Mouse (Mus musculus) R1 (cell line): ENCODE measurements around the gene Nkx2-5.

ENCODE experiments used
- DNase-seq: peaks from one replicate; pipeline ENCODE4 v3.0.0-alpha.2; 2018; ENCODE audit warnings: low read depth, low spot score

Gene Nkx2-5

DNA sequence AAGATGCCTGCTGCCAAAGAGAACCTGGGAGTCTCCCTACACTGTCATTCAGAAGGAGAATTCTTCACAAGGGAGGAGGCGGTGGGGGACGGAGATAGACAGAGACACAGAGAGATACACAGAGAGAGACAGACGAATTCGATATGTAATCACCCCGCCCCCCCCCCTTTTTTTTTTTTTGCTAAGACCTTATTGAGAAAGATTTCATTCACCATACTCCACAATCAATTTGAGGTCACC, at the start of gene Nkx2-5:
Gene Nkx2-5 (minus strand): TSS at position 101 of the 240 bp plus-strand sequence.
- no peak for DNase-seq

- DNase-seq: no peak
Observed at GRCm38 (mm10) chr17:26894342-26894741, 49.5 kb upstream of the Nkx2-5 start.

DNA sequence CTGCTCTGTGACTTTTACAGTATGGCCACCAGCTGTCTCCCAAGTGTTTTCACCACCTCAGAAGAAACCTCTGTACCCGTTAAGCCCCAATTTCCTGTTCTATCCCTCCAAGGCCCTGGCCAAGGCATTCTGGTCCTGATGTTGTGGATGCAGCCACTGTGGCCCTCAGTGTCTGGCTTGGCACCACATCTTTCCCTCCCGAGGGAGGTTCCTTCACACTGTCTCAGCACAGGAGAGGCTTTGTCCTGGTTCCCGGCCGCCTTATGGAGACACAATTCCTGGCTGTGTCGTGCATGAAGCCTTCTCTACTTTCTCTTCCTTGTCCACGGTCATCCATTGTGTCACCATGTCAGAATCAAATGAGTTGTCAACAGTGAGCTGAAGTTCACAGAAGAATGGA, 48.7 kb upstream of the Nkx2-5 start:
- no peak for DNase-seq

DNA sequence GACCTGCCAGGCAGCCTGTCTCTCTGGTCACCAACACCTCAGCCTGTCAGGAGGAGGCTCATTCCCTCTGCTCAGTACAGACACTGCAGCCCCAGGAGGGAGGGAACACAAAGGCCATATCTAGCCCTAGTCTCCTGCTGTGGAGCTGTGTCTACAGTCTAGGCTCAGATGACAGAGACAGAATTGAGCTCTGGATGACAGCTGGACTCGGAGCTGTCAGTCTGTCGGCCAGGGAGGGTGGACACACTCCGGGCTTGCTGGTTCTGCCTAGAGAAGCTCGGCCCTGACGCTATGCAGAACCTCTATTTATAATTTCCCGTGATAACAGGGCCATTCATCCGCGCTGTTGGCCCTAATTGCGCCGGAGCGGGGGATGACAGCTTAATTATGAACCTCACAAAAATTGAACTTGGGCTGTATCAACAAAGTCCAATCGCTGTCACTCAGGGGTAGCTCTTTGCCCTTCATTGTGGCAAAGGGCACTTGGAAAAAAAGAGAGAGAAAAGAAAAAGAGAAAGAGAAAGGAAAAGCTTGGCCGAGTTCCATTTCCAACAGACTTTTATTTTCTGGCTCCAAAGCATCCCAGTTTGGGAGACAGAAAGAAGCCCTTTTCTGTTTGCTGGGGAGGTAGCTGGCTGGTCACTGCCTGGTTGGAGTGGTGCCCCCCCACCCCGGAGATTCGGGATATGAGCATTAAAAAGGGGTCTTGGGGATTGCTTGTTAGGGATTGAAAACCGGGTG, 48.0 kb upstream of the Nkx2-5 start:
- DNase-seq: no peak

GRCm38 (mm10) chr17:26887926-26888325, 43.1 kb upstream of the Nkx2-5 start:
- no peak for DNase-seq

- peak; percentile 87 for DNase-seq
Observed at GRCm38 (mm10) chr17:26886047-26886749, 41.4 kb upstream of the Nkx2-5 start.

- DNase-seq: peak; percentile 79
Observed at GRCm38 (mm10) chr17:26884995-26885926, 40.5 kb upstream of the Nkx2-5 start.

- DNase-seq: no peak
Observed at GRCm38 (mm10) chr17:26883585-26883984, 38.8 kb upstream of the Nkx2-5 start.

DNA sequence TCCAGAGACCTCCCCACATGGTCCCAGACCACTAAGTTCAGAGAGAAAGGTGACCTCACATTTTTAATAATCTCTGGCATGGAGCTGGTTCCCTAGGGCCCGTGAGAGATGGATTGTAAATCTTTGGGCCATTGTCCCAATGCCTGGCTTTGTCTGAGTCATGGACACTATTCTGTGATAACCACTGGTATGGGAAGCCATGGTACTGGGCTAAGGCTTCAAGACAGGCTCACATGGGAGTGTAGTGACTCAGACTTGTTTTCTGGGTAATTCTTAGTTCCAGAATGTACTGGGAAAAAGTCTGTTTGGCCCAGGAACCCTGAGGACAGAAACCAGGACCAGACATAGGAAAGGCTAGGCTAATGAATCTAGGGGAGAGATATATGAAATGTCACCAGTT, 37.9 kb upstream of the Nkx2-5 start:
- no peak for DNase-seq

DNA sequence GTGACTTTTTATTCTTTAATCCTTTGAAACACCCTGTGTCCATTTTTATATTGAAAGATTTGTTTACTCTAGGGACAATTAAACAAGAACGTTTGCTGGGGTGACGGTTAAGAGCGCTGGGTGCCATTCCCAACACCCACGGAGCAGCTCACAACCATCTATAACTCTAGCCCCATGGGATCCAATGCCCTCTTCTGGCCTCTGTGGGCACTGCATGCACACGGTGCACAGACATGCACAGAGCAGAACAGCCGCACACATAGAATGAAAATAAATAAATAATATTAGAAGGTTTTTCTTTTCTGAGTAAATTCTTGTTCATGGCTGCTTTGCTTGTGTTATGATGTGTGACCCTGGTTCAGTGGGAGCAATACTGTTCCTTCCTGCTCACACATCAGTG, 34.4 kb upstream of the Nkx2-5 start:
- DNase-seq: peak; percentile 46

DNA sequence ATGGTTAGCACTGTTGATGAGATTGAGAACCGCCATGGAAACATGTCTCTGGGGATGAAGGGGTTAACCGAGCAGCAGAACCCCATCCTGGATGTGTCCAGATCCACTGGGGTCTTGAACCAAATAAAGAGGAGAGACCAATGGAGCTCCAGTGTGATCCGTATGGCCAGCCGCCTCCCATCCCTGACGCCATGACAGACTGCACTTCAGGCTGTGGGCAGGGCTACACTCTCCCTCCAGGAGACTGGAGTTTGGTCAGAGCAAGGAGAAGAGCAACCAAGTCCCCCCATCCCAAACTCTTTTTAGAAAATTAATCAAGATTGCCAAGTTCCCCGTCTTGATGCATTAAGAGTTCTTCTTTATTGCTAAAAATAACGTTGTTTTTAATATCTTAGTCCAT, 33.1 kb upstream of the Nkx2-5 start:
- DNase-seq: no peak

DNA sequence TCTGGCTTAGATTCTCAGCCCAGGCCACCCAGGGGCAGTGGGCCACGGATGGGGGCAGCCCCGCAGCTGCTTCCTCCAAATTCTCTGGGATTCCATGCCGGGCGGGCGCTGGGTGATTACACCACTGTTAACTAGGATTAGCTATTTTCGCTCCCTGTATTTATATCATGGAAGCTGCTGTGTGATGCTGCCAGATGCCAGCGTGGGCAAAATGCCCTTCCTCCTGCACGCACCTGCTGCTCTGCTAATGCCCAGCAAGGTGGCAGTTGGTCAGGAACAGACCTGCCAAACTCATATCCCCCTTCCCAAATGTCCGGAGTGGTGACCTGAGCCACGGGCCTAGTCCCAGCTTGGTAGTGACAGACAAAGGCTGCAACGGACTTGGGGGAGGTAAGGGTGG, 29.7 kb upstream of the Nkx2-5 start:
- no peak for DNase-seq

DNA sequence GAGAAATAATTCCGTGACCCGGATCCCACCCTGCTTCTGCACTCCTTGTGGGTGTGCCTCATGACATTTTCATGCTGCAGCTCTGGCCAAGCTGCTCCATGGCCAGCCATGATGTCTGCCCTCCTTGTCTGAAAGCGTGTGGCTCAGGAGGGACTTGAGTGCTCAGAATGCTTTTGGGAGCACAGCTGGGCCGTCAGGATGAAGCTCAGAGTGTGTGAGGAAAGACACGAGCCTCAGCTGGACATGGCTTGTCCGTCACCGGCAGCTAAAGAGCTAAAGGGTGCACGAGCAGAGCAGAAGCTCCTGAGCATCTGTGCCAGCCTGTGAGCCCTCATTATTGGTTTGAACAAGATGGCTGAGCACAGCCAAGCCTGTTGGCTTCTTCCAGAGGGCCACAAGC, 28.7 kb upstream of the Nkx2-5 start:
- DNase-seq: no peak

DNA sequence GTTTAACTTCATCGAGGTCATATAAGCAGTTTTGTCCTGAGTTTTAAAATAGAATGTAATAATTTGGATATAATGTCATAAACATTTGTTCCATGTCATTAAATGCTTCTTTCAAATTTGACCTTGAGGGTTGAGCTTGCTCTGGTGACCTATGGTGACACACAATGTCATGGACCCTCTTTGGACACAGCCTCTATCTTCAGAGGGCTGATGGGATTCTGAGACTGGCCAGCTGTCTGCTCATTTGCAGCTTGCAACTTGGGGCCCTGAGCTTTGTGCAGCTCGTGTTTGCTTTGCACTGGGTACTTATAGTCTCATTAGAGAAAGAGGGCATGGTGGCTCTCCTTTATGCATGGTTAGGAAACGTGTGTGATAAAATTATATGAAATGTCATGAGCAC, 28.1 kb upstream of the Nkx2-5 start:
- no peak for DNase-seq

DNA sequence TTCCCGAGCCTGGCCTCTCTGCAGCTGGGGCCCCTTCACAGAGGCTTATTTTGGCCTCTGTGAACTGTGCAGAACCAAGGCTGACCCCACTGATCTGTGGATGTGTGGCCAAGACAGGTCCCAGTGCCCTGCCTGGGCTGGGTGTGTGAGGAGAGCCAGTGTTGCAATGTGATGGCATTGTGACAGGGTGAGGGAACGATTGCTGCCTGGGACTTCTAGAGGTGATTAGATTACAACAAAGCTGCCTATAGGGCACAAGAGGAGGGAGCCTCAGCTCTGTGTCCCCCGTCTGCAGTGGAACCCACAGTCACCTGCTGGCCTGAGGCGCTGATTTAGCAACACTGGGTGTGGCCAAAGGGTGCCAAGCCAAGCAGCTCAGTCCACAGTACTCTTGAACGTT, 23.9 kb upstream of the Nkx2-5 start:
- no peak for DNase-seq

DNA sequence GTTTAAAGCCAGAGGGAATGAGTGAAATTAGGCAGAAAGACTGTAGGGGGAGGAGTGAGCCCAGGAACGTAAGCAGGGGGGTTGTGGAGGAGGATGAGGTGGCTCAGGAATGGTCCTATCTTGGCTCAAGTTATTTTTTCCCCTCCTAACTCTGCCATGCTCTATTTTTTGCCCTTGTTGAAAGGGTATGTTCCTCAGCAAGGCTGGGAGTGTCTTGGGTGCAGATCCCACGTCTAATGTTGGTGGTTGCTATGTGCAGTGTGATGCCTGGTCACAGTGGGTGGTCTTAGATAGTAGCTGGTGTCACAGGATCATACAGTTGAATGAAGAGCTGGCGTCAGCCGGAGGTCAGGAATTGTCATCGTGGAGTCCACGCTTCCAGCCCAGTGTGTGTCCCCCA, 20.3 kb upstream of the Nkx2-5 start:
- no peak for DNase-seq

GRCm38 (mm10) chr17:26864343-26864742, 19.5 kb upstream of the Nkx2-5 start:
- DNase-seq: no peak

GRCm38 (mm10) chr17:26861793-26862192, 17.0 kb upstream of the Nkx2-5 start:
- no peak for DNase-seq

GRCm38 (mm10) chr17:26861383-26861782, 16.6 kb upstream of the Nkx2-5 start:
- no peak for DNase-seq

- no peak for DNase-seq
Observed at GRCm38 (mm10) chr17:26860906-26861305, 16.1 kb upstream of the Nkx2-5 start.

DNA sequence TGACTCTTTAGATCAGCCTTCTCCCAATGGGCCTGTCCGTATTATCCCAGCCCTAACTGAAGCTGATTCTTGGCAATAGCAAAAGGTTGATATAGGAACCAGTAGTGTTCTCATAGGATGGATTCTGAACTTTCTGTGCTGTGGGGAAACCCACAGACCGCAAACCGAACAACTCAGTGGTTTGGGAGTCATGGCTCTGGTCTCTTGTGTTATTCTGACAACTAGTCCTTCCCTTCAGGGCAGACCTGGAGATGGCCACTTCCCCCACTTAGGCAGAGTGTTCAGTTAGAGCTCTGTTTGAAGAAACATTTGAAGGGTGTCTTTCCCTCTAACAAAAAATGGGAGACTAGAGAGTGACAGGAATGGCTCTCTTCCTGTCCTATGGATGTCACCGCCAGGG, 7.5 kb upstream of the Nkx2-5 start:
- DNase-seq: no peak

- DNase-seq: peak; percentile 31
Observed at GRCm38 (mm10) chr17:26851136-26851460, 6.3 kb upstream of the Nkx2-5 start.
